Mouse (Mus musculus): ENCODE measurements around the gene Mars2. TPM values are rescaled to one million over a fixed set of nuclear protein-coding genes. Genes with fewer than 3 reads are reported as not detected.

Gene Mars2
- polyA plus RNA-seq, 1 experiment from 2014 or later = 3.0 TPM

- no peak for ATAC-seq (ENCODE audit: insufficient number of reproducible peaks, insufficient read depth, low FRiP score, low read depth)
- H3K27me3 ChIP-seq (ENCODE audit: control insufficient read depth, insufficient read depth, low read length) = no peaks in the 10 kb centered on the region
- H3K9me3 ChIP-seq (ENCODE audit: control insufficient read depth, low read depth, low read length) = no peaks in the 10 kb centered on the region
- 80% methylated on average over 2 of the region's 2 CpGs for WGBS
- no peak overlapping the region for H3K9ac ChIP-seq (replicated peaks; ENCODE audit: low read depth, low read length)
- no peak overlapping the region for H3K4me2 ChIP-seq (replicated peaks; ENCODE audit: low read depth, low read length)
- H3K4me1 ChIP-seq (ENCODE audit: control insufficient read depth, insufficient read depth, low read length) = no peaks in the 10 kb centered on the region
- H3K4me3 ChIP-seq (ENCODE audit: low read depth, low read length) = no peak overlapping the region
- no peak overlapping the region for H3K27ac ChIP-seq (ENCODE audit: low read length)
- no peaks in the 10 kb centered on the region for H3K36me3 ChIP-seq (ENCODE audit: control insufficient read depth, insufficient read depth, low read length)
Measured at GRCm38 (mm10) chr1:55246374-55246773, 9.4 kb downstream of the Mars2 start.

- H3K27ac ChIP-seq (ENCODE audit: low read length) = no peak overlapping the region
- H3K9ac ChIP-seq (replicated peaks; ENCODE audit: low read depth, low read length) = no peak overlapping the region
- no peak overlapping the region for H3K4me2 ChIP-seq (replicated peaks; ENCODE audit: low read depth, low read length)
- H3K4me1 ChIP-seq (ENCODE audit: control insufficient read depth, insufficient read depth, low read length) = no peaks in the 10 kb centered on the region
- H3K4me3 ChIP-seq (ENCODE audit: low read depth, low read length) = no peak overlapping the region
- ATAC-seq (ENCODE audit: insufficient number of reproducible peaks, insufficient read depth, low FRiP score, low read depth) = no peak
- H3K9me3 ChIP-seq (ENCODE audit: control insufficient read depth, low read depth, low read length) = no peaks in the 10 kb centered on the region
- H3K27me3 ChIP-seq (ENCODE audit: control insufficient read depth, insufficient read depth, low read length) = no peaks in the 10 kb centered on the region
- 44% methylated on average over 2 of the region's 2 CpGs for WGBS
- no peaks in the 10 kb centered on the region for H3K36me3 ChIP-seq (ENCODE audit: control insufficient read depth, insufficient read depth, low read length)
Measured at GRCm38 (mm10) chr1:55264385-55264784, 27.4 kb downstream of the Mars2 start.

- Histone ChIP-seq H3K27ac (ENCODE audit: low read length) (no peak overlapping the region), H3K4me2 (replicated peaks; ENCODE audit: low read depth, low read length) (no peak overlapping the region), H3K9ac (replicated peaks; ENCODE audit: low read depth, low read length) (no peak overlapping the region), H3K9me3 (ENCODE audit: control insufficient read depth, low read depth, low read length) (no peaks in the 10 kb centered on the region), H3K36me3 (ENCODE audit: control insufficient read depth, insufficient read depth, low read length) (no peaks in the 10 kb centered on the region), H3K27me3 (ENCODE audit: control insufficient read depth, insufficient read depth, low read length) (no peaks in the 10 kb centered on the region), H3K4me1 (ENCODE audit: control insufficient read depth, insufficient read depth, low read length) (no peaks in the 10 kb centered on the region), H3K4me3 (ENCODE audit: low read depth, low read length) (no peak overlapping the region)
- no peak for ATAC-seq (ENCODE audit: insufficient number of reproducible peaks, insufficient read depth, low FRiP score, low read depth)
- WGBS = 59% methylated on average over 2 of the region's 2 CpGs
Measured at GRCm38 (mm10) chr1:55265447-55265846, 28.5 kb downstream of the Mars2 start.

- Histone ChIP-seq H3K9me3 (ENCODE audit: control insufficient read depth, low read depth, low read length) (no peaks in the 10 kb centered on the region), H3K27ac (ENCODE audit: low read length) (no peak overlapping the region), H3K4me3 (ENCODE audit: low read depth, low read length) (no peak overlapping the region), H3K9ac (replicated peaks; ENCODE audit: low read depth, low read length) (no peak overlapping the region), H3K36me3 (ENCODE audit: control insufficient read depth, insufficient read depth, low read length) (no peaks in the 10 kb centered on the region), H3K4me1 (ENCODE audit: control insufficient read depth, insufficient read depth, low read length) (no peaks in the 10 kb centered on the region), H3K27me3 (ENCODE audit: control insufficient read depth, insufficient read depth, low read length) (no peaks in the 10 kb centered on the region), H3K4me2 (replicated peaks; ENCODE audit: low read depth, low read length) (no peak overlapping the region)
- WGBS = 77% methylated on average over 9 of the region's 9 CpGs
- ATAC-seq (ENCODE audit: insufficient number of reproducible peaks, insufficient read depth, low FRiP score, low read depth) = no peak
Measured at GRCm38 (mm10) chr1:55279081-55279480, 42.1 kb downstream of the Mars2 start.

Other genes starting within 250 kb of the Mars2 start
- gene Sf3b1, start 209.7 kb upstream of the Mars2 start, polyA plus RNA-seq (2014; fragmentation: Nextera tagmentation; extraction: Ambion mirVana) = 334 and 363 TPM in 2 replicates
- gene Coq10b, start 184.4 kb upstream of the Mars2 start, polyA plus RNA-seq (2014; fragmentation: Nextera tagmentation; extraction: Ambion mirVana) = 19.7 and 24.1 TPM in 2 replicates
- gene Hspe1, start 149.0 kb upstream of the Mars2 start, polyA plus RNA-seq (2014; fragmentation: Nextera tagmentation; extraction: Ambion mirVana) = 407 and 441 TPM in 2 replicates
- 298 and 302 TPM in 2 replicates for gene Hspd1, start 148.9 kb upstream of the Mars2 start, polyA plus RNA-seq (2014; fragmentation: Nextera tagmentation; extraction: Ambion mirVana)
- 159 and 162 TPM in 2 replicates for gene Mob4, start 105.9 kb upstream of the Mars2 start, polyA plus RNA-seq (2014; fragmentation: Nextera tagmentation; extraction: Ambion mirVana)
- gene Rftn2, start 10.4 kb upstream of the Mars2 start, polyA plus RNA-seq (2014; fragmentation: Nextera tagmentation; extraction: Ambion mirVana) = 12.8 and 12.9 TPM in 2 replicates
- 0.36 and 0.38 TPM in 2 replicates for gene Boll, start 126.3 kb downstream of the Mars2 start, polyA plus RNA-seq (2014; fragmentation: Nextera tagmentation; extraction: Ambion mirVana)
- 3.8 and 4.1 TPM in 2 replicates for gene Plcl1, start 168.7 kb downstream of the Mars2 start, polyA plus RNA-seq (2014; fragmentation: Nextera tagmentation; extraction: Ambion mirVana)